Mouse (Mus musculus) thymus, adult 2 months (tissue): ENCODE data around the gene Washc1. TPM values are rescaled to one million over a fixed set of nuclear protein-coding genes. Genes with fewer than 3 reads are reported as not detected.
"Not testable (repeated sequence)": the region's sequence is repeated elsewhere in the genome, so short reads cannot be mapped to it uniquely, and the experiment has no call there.

Source experiments
- DNase-seq: peaks from one replicate; pipeline ENCODE4 v3.0.0; 2021
- H3K27ac ChIP-seq: fragments of 200-500 bp; 2 replicates; pipeline ENCODE4 v1.5.1; 2012; ENCODE audit warnings: low read length, control low read depth; ENCODE audit not compliant: control insufficient read depth, insufficient read depth
- H3K27me3 ChIP-seq: fragments of 200-500 bp; 2 replicates; pipeline ENCODE4 v1.6.1; 2012; ENCODE audit warnings: mild to moderate bottlenecking, low read length, moderate library complexity, mixed read lengths; ENCODE audit not compliant: control insufficient read depth, insufficient read depth
- H3K36me3 ChIP-seq: fragments of 200-500 bp; 2 replicates; pipeline ENCODE4 v1.6.1; 2012; ENCODE audit warnings: mild to moderate bottlenecking, low read length, moderate library complexity; ENCODE audit not compliant: control insufficient read depth, insufficient read depth
- H3K4me1 ChIP-seq: fragments of 200-500 bp; replicated peaks from 2 replicates; pipeline ENCODE4 v1.6.1; 2012; ENCODE audit warnings: low read length; ENCODE audit not compliant: control insufficient read depth, insufficient read depth
- H3K4me3 ChIP-seq: fragments of 200-500 bp; 2 replicates; pipeline ENCODE4 v1.5.1; 2012; ENCODE audit warnings: mild to moderate bottlenecking, low read length, control low read depth, moderate library complexity; ENCODE audit not compliant: control insufficient read depth, insufficient read depth
- CTCF ChIP-seq: fragments of 200-500 bp; IDR thresholded peaks from 2 replicates; pipeline ENCODE4 v1.5.1; 2012; ENCODE audit warnings: mild to moderate bottlenecking, control low read depth, low read length, moderate library complexity, borderline replicate concordance; ENCODE audit not compliant: control insufficient read depth, poor library complexity, insufficient read depth; ENCODE audit errors: extremely low read depth
- POLR2A ChIP-seq: fragments of 200-500 bp; IDR thresholded peaks from 2 replicates; pipeline ENCODE4 v1.6.1; 2012; ENCODE audit warnings: mild to moderate bottlenecking, low read length, control low read depth, moderate library complexity; ENCODE audit not compliant: control insufficient read depth, poor library complexity, insufficient read depth; ENCODE audit errors: extremely low read depth
- WGBS: fragments of 180-500 bp; shearing (Covaris S2); methylation state at CpG from one replicate; pipeline ENCODE4 v1.1.7; 2018; 5-methylcytosine and 5-hydroxymethylcytosine counted together
- polyA plus RNA-seq: library from polyadenylated mRNA; depleted of rRNA; stranded (reverse); fragments of >200 nt; gene quantifications from 2 replicates; pipeline ENCODE4 v1.2.3, GENCODE M21; 2012; rRNA removed

The Washc1 gene
- polyA plus RNA-seq, 1 experiment = 99.5 TPM

- Histone ChIP-seq H3K36me3 (no peaks in the 10 kb centered on the region), H3K4me3 (no peak overlapping the region), H3K27me3 (no peaks in the 10 kb centered on the region), H3K27ac (no peak overlapping the region), H3K4me1 (no peaks in the 10 kb centered on the region)
- WGBS = 92% methylated on average over 5 of the region's 5 CpGs
- no peak for DNase-seq
- TF ChIP-seq POLR2A (no peak), CTCF (no peak)
These were observed 46.9 kb downstream of the Washc1 start for GRCm38 (mm10) chr17:66158271-66158670.

DNA sequence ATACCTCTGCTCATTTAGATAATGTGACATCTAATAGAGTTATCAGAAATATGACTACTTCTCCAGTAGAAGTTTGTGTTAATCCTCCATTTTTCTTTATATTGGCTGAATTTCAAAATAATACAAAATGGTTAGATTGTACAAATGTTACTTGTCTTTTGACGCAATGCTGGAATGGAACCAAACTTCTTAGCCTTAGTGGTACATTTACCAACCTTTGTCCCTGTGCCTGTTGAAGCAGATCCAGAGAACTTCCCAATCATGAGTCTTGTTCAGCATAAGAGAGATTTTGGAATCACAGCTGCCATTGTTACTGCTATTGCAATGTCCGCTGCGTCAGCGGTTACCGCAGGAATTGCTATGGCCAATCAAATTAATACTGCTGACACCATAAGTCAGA, 55.8 kb downstream of the Washc1 start:
- H3K4me1 ChIP-seq, DNase-seq, H3K27ac ChIP-seq, H3K36me3 ChIP-seq, H3K4me3 ChIP-seq, H3K27me3 ChIP-seq: not testable (repeated sequence)
- 98% methylated on average over 5 of the region's 5 CpGs for WGBS

Other genes starting within 250 kb of the Washc1 start
- 47.6 and 48.7 TPM in 2 replicates for gene Ralbp1, start 225.7 kb upstream of the Washc1 start, polyA plus RNA-seq
- gene Twsg1, start 160.3 kb upstream of the Washc1 start, polyA plus RNA-seq = 33.9 and 35.2 TPM in 2 replicates
- 7.9 and 8.9 TPM in 2 replicates for gene Ankrd12, start 34.5 kb upstream of the Washc1 start, polyA plus RNA-seq
- gene Ndufv2, start 10.0 kb upstream of the Washc1 start, polyA plus RNA-seq = 37.0 and 41.1 TPM in 2 replicates
- 21.5 and 22.2 TPM in 2 replicates for gene Ddx11, start 12.0 kb downstream of the Washc1 start, polyA plus RNA-seq